8 mouse cellular contexts compared by ENCODE assay signal in genomic region chr6:142735302-142736005, GRCm38 (mm10). TPM values are rescaled to one million over a fixed set of nuclear protein-coding genes. Genes with fewer than 3 reads are reported as not detected.
DNase-seq lines count a peak whose midpoint lies in the region; ATAC-seq and TF ChIP-seq lines count a peak whose summit lies in the region.

No protein-coding gene starts in this region.

- H3K9ac ChIP-seq in embryonic facial prominence, embryonic 11.5 days (replicated peaks; ENCODE audit: low read length): no peak overlapping the region
- H3K9ac ChIP-seq in midbrain, embryonic 11.5 days (ENCODE audit: low read length): no peak overlapping the region

- no peak for TF ChIP-seq POLR2A in lung, adult 2 months (IDR thresholded peaks at IDR 0.05; ENCODE audit: borderline replicate concordance, extremely low read depth, low read depth, low read length)

- H3K36me3 ChIP-seq in embryonic facial prominence, embryonic 11.5 days (replicated peaks; ENCODE audit: control insufficient read depth, insufficient read depth, low read depth, low read length): no peaks in the 10 kb centered on the region
- no peaks in the 10 kb centered on the region for H3K36me3 ChIP-seq in embryonic facial prominence, embryonic 10.5 days (replicated peaks)
- no peaks in the 10 kb centered on the region for H3K36me3 ChIP-seq in midbrain, embryonic 11.5 days (ENCODE audit: control insufficient read depth, insufficient read depth, low read length)
- H3K36me3 ChIP-seq in midbrain, embryonic 10.5 days: no peaks in the 10 kb centered on the region
- H3K36me3 ChIP-seq in splenic B cell, adult 2 months (ENCODE audit: control insufficient read depth, insufficient read depth, low read length, poor library complexity, severe bottlenecking): no peaks in the 10 kb centered on the region

- TF ChIP-seq CTCF in lung, adult 2 months (IDR thresholded peaks at IDR 0.05; ENCODE audit: insufficient read depth, low read length): peak; percentile 47; the same call in 1 of the 2 replicates

- H3K4me3 ChIP-seq in embryonic facial prominence, embryonic 11.5 days (ENCODE audit: low read depth, low read length): no peak overlapping the region
- no peak overlapping the region for H3K4me3 ChIP-seq in embryonic facial prominence, embryonic 10.5 days
- H3K4me3 ChIP-seq in midbrain, embryonic 11.5 days (ENCODE audit: low read depth, low read length): no peak overlapping the region
- no peak overlapping the region for H3K4me3 ChIP-seq in midbrain, embryonic 10.5 days
- no peak overlapping the region for H3K4me3 ChIP-seq in lung, adult 2 months (replicated peaks; ENCODE audit: extremely low read depth, low read depth, low read length)

- no peaks in the 10 kb centered on the region for H3K27me3 ChIP-seq in embryonic facial prominence, embryonic 11.5 days (ENCODE audit: control insufficient read depth, insufficient read depth, low read length)
- H3K27me3 ChIP-seq in embryonic facial prominence, embryonic 10.5 days (replicated peaks; ENCODE audit: low read depth, poor library complexity, severe bottlenecking): no peaks in the 10 kb centered on the region
- H3K27me3 ChIP-seq in midbrain, embryonic 11.5 days (ENCODE audit: control insufficient read depth, insufficient read depth, low read length): no peaks in the 10 kb centered on the region
- H3K27me3 ChIP-seq in midbrain, embryonic 10.5 days (ENCODE audit: low read depth, poor library complexity, severe bottlenecking): no peaks in the 10 kb centered on the region
- no peaks in the 10 kb centered on the region for H3K27me3 ChIP-seq in splenic B cell, adult 2 months (ENCODE audit: control insufficient read depth, insufficient read depth, low read length, poor library complexity, severe bottlenecking)

- no peak overlapping the region for H3K27ac ChIP-seq in embryonic facial prominence, embryonic 11.5 days (replicated peaks; ENCODE audit: low read depth, low read length)
- no peak overlapping the region for H3K27ac ChIP-seq in embryonic facial prominence, embryonic 10.5 days (replicated peaks)
- H3K27ac ChIP-seq in midbrain, embryonic 11.5 days (ENCODE audit: low read depth, low read length): no peak overlapping the region
- H3K27ac ChIP-seq in midbrain, embryonic 10.5 days (replicated peaks): no peak overlapping the region

- ATAC-seq in embryonic facial prominence, embryonic 11.5 days (replicated peaks; ENCODE audit: insufficient number of reproducible peaks, low FRiP score, low TSS enrichment, low read depth): 0 out of 2 replicates have a peak, but pooled peaks have one; percentile 34
- ATAC-seq in midbrain, embryonic 11.5 days (ENCODE audit: low FRiP score): peak; percentile 61; the same call in 1 of the 2 replicates

- H3K4me1 ChIP-seq in embryonic facial prominence, embryonic 11.5 days (ENCODE audit: control insufficient read depth, insufficient read depth, low read length): no peaks in the 10 kb centered on the region
- no peaks in the 10 kb centered on the region for H3K4me1 ChIP-seq in embryonic facial prominence, embryonic 10.5 days
- no peaks in the 10 kb centered on the region for H3K4me1 ChIP-seq in midbrain, embryonic 11.5 days (ENCODE audit: control insufficient read depth, insufficient read depth, low read length)
- H3K4me1 ChIP-seq in midbrain, embryonic 10.5 days: no peaks in the 10 kb centered on the region
- H3K4me1 ChIP-seq in lung, adult 2 months (ENCODE audit: control insufficient read depth, insufficient read depth, low read length): no peaks in the 10 kb centered on the region

- 47% methylated on average over 8 of the region's 8 CpGs for WGBS in embryonic facial prominence, embryonic 11.5 days
- WGBS in embryonic facial prominence, embryonic 10.5 days: 50% methylated on average over 8 of the region's 8 CpGs
- WGBS in midbrain, embryonic 11.5 days: 47% methylated on average over 8 of the region's 8 CpGs
- 44% methylated on average over 8 of the region's 8 CpGs for WGBS in midbrain, embryonic 10.5 days
- 48% methylated on average over 8 of the region's 8 CpGs for WGBS in lung, adult 2 months

- no peaks in the 10 kb centered on the region for H3K9me3 ChIP-seq in embryonic facial prominence, embryonic 11.5 days (replicated peaks; ENCODE audit: control insufficient read depth, low read length)
- no peaks in the 10 kb centered on the region for H3K9me3 ChIP-seq in embryonic facial prominence, embryonic 10.5 days
- no peaks in the 10 kb centered on the region for H3K9me3 ChIP-seq in midbrain, embryonic 11.5 days (ENCODE audit: control insufficient read depth, low read length)
- H3K9me3 ChIP-seq in midbrain, embryonic 10.5 days (replicated peaks): no peaks in the 10 kb centered on the region

- DNase-seq in embryonic facial prominence, embryonic 11.5 days (ENCODE audit: low spot score): peak; percentile 80
- no peak for DNase-seq in embryonic facial prominence, embryonic 10.5 days (ENCODE audit: low spot score)
- peak; percentile 88 for DNase-seq in midbrain, embryonic 11.5 days (ENCODE audit: low spot score, missing footprints)
- DNase-seq in midbrain, embryonic 10.5 days (ENCODE audit: low spot score): no peak
- DNase-seq in cerebellum, postnatal 10 days: peak; percentile 61 to 83
- no peak for DNase-seq in lung, adult 2 months
- DNase-seq in splenic B cell, adult 2 months (ENCODE audit: low read depth, low spot score): peak; percentile 39
- DNase-seq in urinary bladder, postnatal 10 days (ENCODE audit: low spot score): no peak

- no peak overlapping the region for H3K4me2 ChIP-seq in embryonic facial prominence, embryonic 11.5 days (ENCODE audit: low read depth, low read length)
- no peak overlapping the region for H3K4me2 ChIP-seq in midbrain, embryonic 11.5 days

RNA-seq across cellular contexts. Expression of gene Cmas, which starts 21.0 kb away (rescaled TPM):
- 97.8 and 110 TPM in 2 replicates for polyA plus RNA-seq in embryonic facial prominence, embryonic 11.5 days (2014; fragmentation: Nextera tagmentation; extraction: Ambion mirVana)
- 65.6 and 68.3 TPM in 2 replicates for polyA plus RNA-seq in embryonic facial prominence, embryonic 10.5 days (2016; fragmentation: Nextera tagmentation; extraction: Ambion mirVana)
- polyA plus RNA-seq in midbrain, embryonic 11.5 days (2014; fragmentation: Nextera tagmentation; extraction: Ambion mirVana): 133 and 136 TPM in 2 replicates
- 81.0 and 86.6 TPM in 2 replicates for polyA plus RNA-seq in midbrain, embryonic 10.5 days (2016; fragmentation: Nextera tagmentation; extraction: Ambion mirVana)
- polyA plus RNA-seq in lung, adult 2 months (2012; rRNA removed): 8.4 and 12.3 TPM in 2 replicates

RNA-seq across cellular contexts. Expression of gene Abcc9, which starts 33.3 kb away (rescaled TPM):
- polyA plus RNA-seq in embryonic facial prominence, embryonic 11.5 days (2014; fragmentation: Nextera tagmentation; extraction: Ambion mirVana): 1.8 and 2.0 TPM in 2 replicates
- polyA plus RNA-seq in embryonic facial prominence, embryonic 10.5 days (2016; fragmentation: Nextera tagmentation; extraction: Ambion mirVana): 1.4 and 1.5 TPM in 2 replicates
- 2.4 and 2.8 TPM in 2 replicates for polyA plus RNA-seq in midbrain, embryonic 11.5 days (2014; fragmentation: Nextera tagmentation; extraction: Ambion mirVana)
- 1.00 and 1.9 TPM in 2 replicates for polyA plus RNA-seq in midbrain, embryonic 10.5 days (2016; fragmentation: Nextera tagmentation; extraction: Ambion mirVana)
- 2.4 and 4.5 TPM in 2 replicates for polyA plus RNA-seq in lung, adult 2 months (2012; rRNA removed)

Comparison
In these comparisons a context has a peak if more than half of its experiments do, and no peak if none do; other contexts are left out.
1. DNase-seq: peak in embryonic facial prominence, embryonic 11.5 days (single experiment), midbrain, embryonic 11.5 days (single experiment), cerebellum, postnatal 10 days (2 of 2) and splenic B cell, adult 2 months (single experiment); none in embryonic facial prominence, embryonic 10.5 days (single experiment), midbrain, embryonic 10.5 days (single experiment), lung, adult 2 months (single experiment) and urinary bladder, postnatal 10 days (single experiment).